13 mouse cellular contexts compared by ENCODE assay signal in the genomic region with DNA sequence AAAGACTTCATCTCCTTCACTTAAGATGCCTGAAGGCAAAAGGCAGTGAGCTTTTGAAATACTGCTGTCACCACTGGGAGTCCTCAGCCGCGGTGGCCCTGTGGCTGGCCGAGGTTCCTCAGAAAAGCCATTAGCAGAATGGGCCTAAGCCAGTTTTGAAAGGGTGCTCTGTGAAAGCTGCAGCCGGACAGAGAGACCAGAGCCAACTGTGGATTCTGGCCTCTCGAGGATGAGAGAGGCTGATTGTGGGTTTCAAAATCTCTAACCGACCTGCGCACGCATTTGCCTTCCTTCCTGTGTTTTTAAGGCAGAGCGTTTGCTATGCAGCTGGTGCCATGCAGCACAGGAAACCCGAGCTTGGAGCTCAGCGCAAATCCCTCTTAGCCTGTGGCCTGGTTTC. TPM values are rescaled to one million over a fixed set of nuclear protein-coding genes. Genes with fewer than 3 reads are reported as not detected.
DNase-seq lines count a peak whose midpoint lies in the region; ATAC-seq and TF ChIP-seq lines count a peak whose summit lies in the region.
"Had no signal": no experiment of that assay in that cellular context is flagged by ENCODE, and none has a peak within 500 bp of the region (broad histone marks: within the 10 kb centered on the region; RNA-seq: fewer than 3 reads in every experiment).

No protein-coding gene starts in this region.

- H3K27me3 ChIP-seq in kidney, postnatal 0 days (ENCODE audit: insufficient read depth, low read length), result no peaks in the 10 kb centered on the region
- H3K27me3 ChIP-seq: heart, embryonic 15.5 days; neural tube, embryonic 12.5 days had no signal

- no peak for DNase-seq in kidney, postnatal 0 days (ENCODE audit: low spot score)
- no peak for DNase-seq in kidney, postnatal 36 days
- peak; percentile 60 to 64 for DNase-seq in B cell, adult 2 months
- DNase-seq in CD8-positive naive resting alpha-beta T cell, adult 2 months (ENCODE audit: low read depth in 2 of 2, low spot score in 2 of 2), result peak; percentile 45 to 66
- DNase-seq in cerebellum, adult 9-10 months, result no peak
- DNase-seq in left cerebral cortex, postnatal 25 days (ENCODE audit: low spot score in 2 of 2), result no peak
- no peak for DNase-seq in Muller cell, postnatal 12 days (ENCODE audit: inconsistent ontology term)
- DNase-seq: adrenal gland, postnatal 36 days; cerebellum, adult 18-20 months; kidney, adult 11 months had no signal

- no peak overlapping the region for H3K4me2 ChIP-seq in kidney, postnatal 0 days (ENCODE audit: low read length)
- H3K4me2 ChIP-seq: heart, embryonic 15.5 days; neural tube, embryonic 12.5 days had no signal

- no peak for ATAC-seq in kidney, postnatal 0 days (replicated peaks; ENCODE audit: low FRiP score, low read depth)

- 58% methylated on average over 11 of the region's 11 CpGs for WGBS in kidney, postnatal 0 days
- 34% methylated on average over 11 of the region's 11 CpGs for WGBS in macrophage (ENCODE audit: missing documents)

- peaks cover 28% of the 10 kb centered on the region; the same call in 1 of the 2 replicates for H3K79me2 ChIP-seq in macrophage (ENCODE audit: inconsistent target)

- H3K36me3 ChIP-seq in kidney, postnatal 0 days (ENCODE audit: insufficient read depth, low read length), result 0 out of 2 replicates have a peak, but pooled peaks cover 8% of the 10 kb centered on the region
- H3K36me3 ChIP-seq in macrophage (ENCODE audit: inconsistent target), result no peaks in the 10 kb centered on the region

- peaks cover 61% of the 10 kb centered on the region for H3K4me1 ChIP-seq in kidney, postnatal 0 days (replicated peaks; ENCODE audit: insufficient read depth, low read length)

- peak overlapping the region; percentile 36; the same call in 1 of the 2 replicates for H3K27ac ChIP-seq in kidney, postnatal 0 days
- H3K27ac ChIP-seq in macrophage, result peak overlapping the region; percentile 89; the same call in 1 of the 2 replicates
- H3K27ac ChIP-seq: heart, embryonic 15.5 days; neural tube, embryonic 12.5 days had no signal

- no peak overlapping the region for H3K9ac ChIP-seq in kidney, postnatal 0 days (ENCODE audit: low read depth, low read length)
- H3K9ac ChIP-seq: heart, embryonic 15.5 days; neural tube, embryonic 12.5 days had no signal

- no peak for TF ChIP-seq CTCF in kidney, postnatal 0 days (IDR thresholded peaks at IDR 0.05; ENCODE audit: low read depth)

- no peaks in the 10 kb centered on the region for H3K9me3 ChIP-seq in kidney, postnatal 0 days (replicated peaks; ENCODE audit: low read length)
- H3K9me3 ChIP-seq: heart, embryonic 15.5 days; neural tube, embryonic 12.5 days had no signal

- no peak overlapping the region for H3K4me3 ChIP-seq in kidney, postnatal 0 days (replicated peaks; ENCODE audit: low read depth, low read length)
- no peak overlapping the region for H3K4me3 ChIP-seq in macrophage (ENCODE audit: inconsistent target)
- H3K4me3 ChIP-seq: heart, embryonic 15.5 days; neural tube, embryonic 12.5 days had no signal

- intact Hi-C loops in left cerebral cortex, postnatal 25 days (cut with DNase I), result no loop called here

RNA-seq across cellular contexts. Expression of a gene that starts 19.0 kb away (rescaled TPM):
- 19.2 and 20.0 TPM in 2 replicates for polyA plus RNA-seq in kidney, postnatal 0 days (2015; fragmentation: Nextera tagmentation; extraction: Ambion mirVana)
- total RNA-seq in macrophage (2018; cell fraction: chromatin; rRNA removed), result 10 to 100 TPM; 10.5 to 76.5 (median 36.5) TPM
- 10 to 100 TPM in 19 of 26 experiments, 1 to 10 TPM in 7; 6.8 to 18.9 (median 14.1) TPM for total RNA-seq in macrophage (2018; cell fraction: cytosol; rRNA removed)
- total RNA-seq in macrophage (2018; cell fraction: nucleus; rRNA removed), result 10 to 100 TPM; 13.1 to 61.7 (median 28.8) TPM
- 9.9 to 14.5 TPM (median 12.2 TPM) in 3 replicates for polyA plus RNA-seq in macrophage (2018)
- total RNA-seq in left cerebral cortex, postnatal 25 days (2021), result 10 to 100 TPM; 55.3 to 67.5 TPM

Comparison
In these comparisons a context has a peak if more than half of its experiments do, and no peak if none do; other contexts are left out.
1. DNase-seq: peak in B cell, adult 2 months (2 of 2) and CD8-positive naive resting alpha-beta T cell, adult 2 months (2 of 2); none in kidney, postnatal 0 days (single experiment), kidney, postnatal 36 days (0 of 2), cerebellum, adult 9-10 months (single experiment), left cerebral cortex, postnatal 25 days (0 of 2) and Muller cell, postnatal 12 days (single experiment).